Mouse (Mus musculus) megakaryocyte, embryonic 14.5 days (primary cell): Measurements from ENCODE around the gene Nsd2.

Experiments
- FLI1 ChIP-seq: IDR thresholded peaks from 2 replicates; pipeline ENCODE4 v1.6.1; 2012; ENCODE audit warnings: low read length, inconsistent platforms, mixed read lengths
- GATA1 ChIP-seq: IDR thresholded peaks from 3 replicates; pipeline ENCODE4 v1.6.1; 2012; ENCODE audit warnings: mixed read lengths, low read length, inconsistent platforms, borderline replicate concordance

GRCm38 (mm10) chr5:33926170-33926569 lies 105.6 kb downstream of the Nsd2 start:
- TF ChIP-seq GATA1 (no peak), FLI1 (no peak)
